Mouse (Mus musculus): ENCODE data around the gene Elac2. TPM values are rescaled to one million over a fixed set of nuclear protein-coding genes. Genes with fewer than 3 reads are reported as not detected.

The Elac2 gene
- total RNA-seq, 2 experiments from 2014 or later = 19.7 to 19.9 TPM

DNA sequence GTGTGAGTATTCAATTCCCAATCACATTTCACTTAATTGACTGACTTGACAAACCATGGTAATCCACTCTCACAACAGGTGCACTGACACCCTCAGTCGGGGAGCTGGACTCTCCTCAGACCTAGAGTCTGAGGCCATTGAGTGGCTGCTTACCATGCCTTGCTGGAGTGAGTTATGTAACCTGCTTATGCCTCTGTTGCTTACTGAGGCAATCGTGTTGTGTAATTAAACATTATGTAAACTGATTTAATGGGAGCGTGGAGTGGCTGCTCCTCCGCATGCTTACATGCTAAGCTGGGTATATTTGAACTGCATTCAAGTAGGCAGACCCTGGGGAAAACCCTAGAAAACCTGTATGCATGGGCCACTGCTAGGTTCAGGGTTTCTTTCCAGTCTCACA is 41.9 kb downstream of the Elac2 start:
- DNase-seq = no peak

DNA sequence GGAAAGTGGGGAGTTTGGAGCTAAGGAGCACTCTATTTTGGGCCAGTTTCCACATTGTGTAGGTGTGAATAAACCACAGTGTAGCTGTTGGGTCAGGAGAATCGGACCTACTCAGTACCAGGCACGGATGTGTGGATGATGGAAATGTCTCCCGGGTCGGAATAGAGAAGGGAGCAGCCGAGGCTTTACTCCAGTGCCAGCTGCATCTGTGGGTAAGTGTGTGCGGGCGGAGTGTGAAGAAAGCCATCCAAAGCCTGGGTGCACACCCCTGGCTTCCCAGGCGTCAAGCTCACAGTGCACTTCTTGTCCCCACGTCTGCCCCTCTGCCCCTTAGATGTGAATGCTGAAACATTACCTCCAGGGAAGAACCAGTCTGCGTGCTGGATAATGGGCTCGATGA is 43.9 kb downstream of the Elac2 start:
- no peak for DNase-seq

DNA sequence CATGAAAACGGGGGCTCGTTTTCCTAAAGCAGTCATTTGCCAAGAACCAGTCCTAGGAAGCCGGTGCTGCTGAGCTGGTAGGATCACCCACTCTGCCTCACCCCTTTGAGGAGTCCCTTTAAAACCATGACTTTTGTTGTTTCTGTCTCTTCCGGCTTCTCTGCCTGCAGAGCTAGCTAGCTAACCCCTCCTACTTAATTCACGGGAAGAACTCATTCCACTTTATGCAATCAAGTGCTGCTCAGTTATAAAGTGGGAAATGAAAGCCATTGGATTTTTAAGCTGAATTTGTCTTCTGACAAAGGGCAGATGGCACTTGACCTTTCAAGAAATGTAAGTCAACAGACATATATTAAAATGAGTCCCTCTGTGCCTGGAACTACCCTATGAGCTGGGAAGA is 49.2 kb downstream of the Elac2 start:
- no peak for DNase-seq

DNA sequence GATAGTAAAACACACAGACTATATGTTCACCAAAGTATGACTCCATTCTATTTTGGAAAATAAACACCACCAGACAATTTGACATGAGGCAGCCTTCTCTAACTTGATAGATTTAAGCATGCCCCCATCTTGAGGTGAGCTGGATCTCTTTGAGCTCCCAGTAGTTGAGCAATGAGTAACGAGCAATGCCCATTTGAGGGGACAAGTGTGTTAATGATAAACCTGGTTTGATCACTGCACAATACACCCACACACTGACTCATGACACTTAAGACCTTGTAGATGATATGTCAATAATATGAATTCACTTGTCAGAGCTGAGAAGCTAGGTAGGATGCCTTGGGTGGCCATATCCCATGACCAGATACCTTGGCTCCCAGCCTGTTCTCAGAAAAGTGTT is 51.4 kb downstream of the Elac2 start:
- DNase-seq = no peak

DNA sequence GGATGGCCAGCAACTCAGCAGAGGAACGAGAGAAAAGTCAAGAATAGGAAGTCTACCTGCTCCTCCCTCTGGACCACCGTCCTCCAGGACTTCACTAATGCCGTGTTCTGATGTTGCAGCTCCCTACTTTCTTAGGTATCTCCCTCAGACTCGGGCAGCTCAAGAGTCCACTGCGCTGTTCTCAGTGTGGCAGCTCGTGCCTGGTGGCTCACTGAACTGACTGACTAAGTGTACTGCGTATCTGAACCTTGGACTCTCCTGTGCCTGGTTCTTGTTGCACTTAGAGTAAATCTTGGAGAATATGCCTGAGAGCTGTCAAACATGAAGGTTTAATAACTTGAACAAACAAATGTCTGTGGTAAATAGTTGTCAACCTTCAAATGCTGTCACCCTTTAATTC is 53.4 kb downstream of the Elac2 start:
- no peak for DNase-seq

DNA sequence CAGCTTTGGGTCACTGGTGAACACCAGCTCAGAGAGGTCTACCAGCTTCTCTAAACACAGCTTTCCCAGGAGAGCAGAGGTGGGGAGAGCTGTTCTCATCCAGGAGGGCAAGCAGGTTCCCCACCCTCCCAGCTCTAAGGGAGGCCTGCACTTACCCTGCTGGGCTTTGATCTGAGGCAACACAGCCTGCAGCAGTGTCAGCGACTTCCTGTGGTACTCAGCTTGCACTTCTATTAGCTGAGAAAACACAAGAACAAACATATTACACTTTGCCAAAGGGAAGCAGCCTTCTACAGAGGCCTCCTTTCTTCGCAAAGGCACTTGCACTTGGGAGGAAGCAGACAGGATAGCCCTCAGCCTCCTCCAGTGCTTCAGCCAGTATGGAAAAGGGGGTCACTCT is 60.2 kb downstream of the Elac2 start:
- DNase-seq = no peak

DNA sequence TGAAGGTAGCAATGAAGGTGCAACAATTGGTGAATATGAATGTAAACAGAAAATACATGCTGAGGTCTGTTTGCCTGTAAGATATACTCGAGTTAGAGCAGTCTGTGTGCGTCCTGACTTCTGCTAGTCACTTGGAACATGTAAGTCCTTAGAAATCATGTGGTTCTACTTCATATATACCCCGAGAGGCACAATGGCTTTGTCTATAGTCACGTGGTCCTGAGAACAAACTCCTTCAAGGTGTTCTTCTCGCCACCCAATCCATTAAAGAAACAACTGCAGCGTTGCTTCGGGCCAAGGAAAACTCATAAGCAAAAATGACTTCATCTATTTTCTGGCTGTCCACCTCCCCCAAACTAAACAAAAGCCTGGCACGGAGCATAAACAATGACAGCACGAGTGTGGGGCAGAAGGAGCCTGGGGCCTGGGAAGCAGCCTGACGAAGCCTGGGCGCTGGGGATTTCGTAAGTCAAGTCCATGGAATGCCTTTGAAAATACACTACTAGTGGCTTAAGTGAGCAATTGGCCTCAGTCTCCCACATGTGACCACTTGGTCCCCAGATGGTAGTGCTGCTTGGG is 60.8 kb downstream of the Elac2 start:
- DNase-seq = no peak

DNA sequence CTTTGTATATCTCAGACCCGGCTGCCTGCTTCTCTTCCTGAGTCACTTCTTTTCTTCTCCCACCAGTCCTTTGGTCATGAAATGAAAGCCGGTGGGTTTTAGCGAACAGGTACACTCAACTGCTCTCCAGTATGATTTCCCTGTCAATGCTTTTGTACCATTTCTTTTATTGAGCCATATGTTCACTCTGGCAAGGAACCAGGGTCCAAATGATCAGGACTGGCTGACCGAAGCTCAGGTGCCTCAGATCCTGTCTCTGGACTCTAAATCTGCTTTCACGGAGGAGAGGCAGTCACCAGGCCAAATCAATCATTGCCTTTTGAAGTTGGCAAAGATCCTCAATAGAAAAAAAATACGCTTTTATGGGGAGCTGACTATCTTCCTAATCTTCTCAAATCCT is 61.7 kb downstream of the Elac2 start:
- no peak for DNase-seq

DNA sequence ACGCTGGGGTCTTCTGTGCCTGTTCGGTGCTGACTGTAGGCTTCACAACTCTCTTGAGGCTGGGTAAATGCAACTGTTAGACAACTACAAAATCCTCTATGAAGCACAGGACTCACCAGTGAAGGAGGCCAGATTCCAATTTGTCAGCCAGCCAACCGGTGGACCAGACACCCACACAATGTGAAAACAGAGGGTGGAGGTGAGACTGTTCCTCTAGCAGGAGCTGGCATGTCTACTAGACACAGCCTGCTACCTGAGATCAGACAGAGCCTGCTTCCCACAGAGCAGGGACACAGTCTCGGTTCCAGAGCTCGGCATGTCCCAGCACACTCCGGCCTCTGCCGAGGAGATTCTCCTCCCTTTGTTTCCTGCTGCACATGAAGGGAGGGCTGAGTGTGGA is 70.3 kb downstream of the Elac2 start:
- DNase-seq = no peak

DNA sequence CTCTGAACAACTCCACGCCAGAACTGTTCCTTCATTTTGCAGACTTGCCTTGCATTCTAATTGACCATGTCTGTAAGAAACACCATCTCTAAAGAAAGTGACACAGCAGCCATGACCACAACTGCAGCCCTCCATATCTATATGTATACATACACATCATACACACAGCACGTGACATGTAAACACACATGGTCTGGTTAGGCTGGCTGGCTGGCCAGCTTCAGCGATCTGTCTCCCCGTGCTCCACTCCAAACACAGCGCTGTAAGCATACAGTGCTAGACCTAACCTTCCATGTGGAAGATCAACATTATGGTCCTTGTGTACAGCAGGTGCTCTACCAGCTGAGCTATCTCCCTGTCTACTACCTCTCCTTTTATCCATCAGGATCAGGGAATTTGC is 72.0 kb downstream of the Elac2 start:
- no peak for DNase-seq

Other genes with a start within 250 kb of the Elac2 start
- not detected for gene 1700086D15Rik, start 180.9 kb downstream of the Elac2 start, total RNA-seq (2021)
- 10 to 100 TPM; 21.5 to 23.3 TPM for gene Arhgap44, start 183.9 kb downstream of the Elac2 start, total RNA-seq (2021)

Measured in heart, adult 18-20 months (tissue).